Mouse (Mus musculus): Measurements from ENCODE around the gene Bcat1.

GRCm38 (mm10) chr6:145020553-145020952 lies 55.4 kb downstream of the Bcat1 start:
- TF ChIP-seq CTCF (IDR thresholded peaks at IDR 0.05; ENCODE audit: extremely low read depth, insufficient read depth, low read length) (no peak), POLR2A (IDR thresholded peaks at IDR 0.05; ENCODE audit: extremely low read depth, insufficient read depth, low read length) (no peak)

All from cortical plate, adult 2 months (tissue).